Mouse (Mus musculus) midbrain, embryonic 12.5 days (tissue): ENCODE measurements around the gene Vps37b. TPM values are rescaled to one million over a fixed set of nuclear protein-coding genes. Genes with fewer than 3 reads are reported as not detected.

Source experiments
- microRNA-seq: library from miRNA; unstranded; fragments of <30 nt; microRNA quantifications from one replicate; pipeline ENCODE4, GENCODE M21; 2017
- polyA plus RNA-seq: library from polyadenylated mRNA; unstranded; fragments of >200 nt; fragmentation: Nextera tagmentation; extraction: Ambion mirVana; gene quantifications from 2 replicates; pipeline ENCODE4 v1.2.1, GENCODE M21; 2016

Vps37b gene
- polyA plus RNA-seq, 1 experiment from 2014 or later = 68.0 TPM

Small RNA genes within 50 kb of the gene (microRNA-seq; reads per million reads assigned to microRNA genes)
- gene Mir7032 = not detected

Other genes with a start within 250 kb of the Vps37b start
- not detected in 2 replicates for gene Hcar2, start 166.8 kb downstream of the Vps37b start, polyA plus RNA-seq
- 0.35 and 0.50 TPM in 2 replicates for gene Hcar1, start 152.2 kb downstream of the Vps37b start, polyA plus RNA-seq
- gene Denr, start 125.1 kb downstream of the Vps37b start, polyA plus RNA-seq = 159 and 167 TPM in 2 replicates
- gene Gm43518, start 104.9 kb downstream of the Vps37b start, polyA plus RNA-seq = 1.8 and 3.4 TPM in 2 replicates
- 4.9 and 6.1 TPM in 2 replicates for gene Ccdc62, start 101.6 kb downstream of the Vps37b start, polyA plus RNA-seq
- gene Hip1r, start 58.6 kb downstream of the Vps37b start, polyA plus RNA-seq = 13.9 and 15.5 TPM in 2 replicates
- 2.0 and 2.2 TPM in 2 replicates for gene Abcb9, start 63.5 kb upstream of the Vps37b start, polyA plus RNA-seq
- 15.9 and 23.3 TPM in 2 replicates for gene Ogfod2, start 80.0 kb upstream of the Vps37b start, polyA plus RNA-seq
- gene Arl6ip4, start 83.8 kb upstream of the Vps37b start, polyA plus RNA-seq = 94.8 and 98.3 TPM in 2 replicates
- 6.0 and 7.2 TPM in 2 replicates for gene Pitpnm2, start 217.5 kb upstream of the Vps37b start, polyA plus RNA-seq